Mouse (Mus musculus): ENCODE results near the gene AW011738. TPM values are rescaled to one million over a fixed set of nuclear protein-coding genes. Genes with fewer than 3 reads are reported as not detected.

AW011738 gene
- polyA plus RNA-seq, 1 experiment from 2014 or later, result 0.69 TPM

DNA sequence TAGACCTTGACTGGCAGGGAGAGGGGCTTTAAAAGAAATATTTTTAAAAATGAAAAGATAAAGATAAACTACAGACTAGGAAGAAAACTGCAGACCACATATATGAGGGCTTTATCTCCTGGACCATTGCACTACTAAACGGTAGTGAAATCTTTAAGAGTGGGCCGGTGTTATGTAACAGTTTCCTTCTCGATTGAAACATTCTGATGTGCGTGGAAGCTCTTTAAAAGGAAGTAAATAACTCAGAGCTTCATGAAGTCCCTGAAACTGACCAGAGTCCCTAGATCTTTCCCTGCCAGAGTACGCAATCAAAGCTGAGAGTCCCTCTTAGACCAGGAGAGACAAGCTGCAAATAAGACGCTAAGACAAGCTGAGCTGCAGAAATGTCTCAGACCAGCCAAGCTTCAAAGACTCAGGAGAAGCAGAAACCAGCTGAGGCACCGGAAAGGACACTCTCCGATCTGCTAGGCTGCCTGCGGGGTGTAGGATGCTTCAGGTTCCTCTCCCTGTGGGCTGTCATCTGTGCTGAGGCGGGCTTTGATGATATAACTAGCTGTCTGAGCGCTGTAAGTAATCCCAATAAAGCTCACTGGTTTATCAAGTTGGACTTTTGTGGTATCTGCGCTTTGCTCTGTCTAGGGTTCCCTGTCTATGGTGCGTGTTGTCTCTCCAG is 7.0 kb downstream of the AW011738 start:
- Histone ChIP-seq H3K4me2 (ENCODE audit: low read length) (no peak overlapping the region), H3K4me3 (ENCODE audit: low read depth, low read length) (no peak overlapping the region), H3K9me3 (ENCODE audit: control insufficient read depth, low read length) (no peaks in the 10 kb centered on the region), H3K9ac (ENCODE audit: low read length) (no peak overlapping the region), H3K4me1 (replicated peaks; ENCODE audit: control insufficient read depth, insufficient read depth, low read length) (no peaks in the 10 kb centered on the region), H3K27ac (ENCODE audit: low read depth) (no peak overlapping the region), H3K36me3 (ENCODE audit: control insufficient read depth, insufficient read depth, low read length) (no peaks in the 10 kb centered on the region), H3K27me3 (replicated peaks; ENCODE audit: control insufficient read depth, insufficient read depth, low read length) (peaks cover 8% of the 10 kb centered on the region)
- WGBS, result 67% methylated on average over 13 of the region's 13 CpGs
- ATAC-seq (replicated peaks; ENCODE audit: low FRiP score, low TSS enrichment, low read depth), result no peak
- no peak for DNase-seq (ENCODE audit: low spot score)

DNA sequence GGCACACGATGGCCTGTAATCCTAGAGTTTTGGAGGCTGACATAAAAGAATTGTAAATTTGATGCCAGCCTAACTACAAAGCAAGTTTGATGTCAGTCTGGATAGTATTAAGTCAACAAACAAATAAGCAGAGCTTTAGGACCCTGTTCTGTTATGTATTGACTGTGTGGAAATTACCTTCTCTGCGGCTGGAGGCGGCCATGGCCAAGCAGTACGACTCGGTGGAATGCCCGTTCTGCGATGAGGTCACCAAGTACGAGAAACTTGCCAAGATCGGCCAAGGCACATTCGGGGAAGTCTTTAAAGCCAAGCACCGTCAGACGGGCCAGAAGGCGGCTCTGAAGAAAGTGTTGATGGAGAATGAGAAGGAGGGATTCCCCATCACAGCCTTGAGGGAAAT is 10.0 kb downstream of the AW011738 start:
- no peaks in the 10 kb centered on the region for H3K27me3 ChIP-seq (replicated peaks; ENCODE audit: control insufficient read depth, insufficient read depth, low read length)
- H3K27ac ChIP-seq (ENCODE audit: low read depth), result no peak overlapping the region
- H3K4me2 ChIP-seq (ENCODE audit: low read length), result no peak overlapping the region
- no peaks in the 10 kb centered on the region for H3K9me3 ChIP-seq (ENCODE audit: control insufficient read depth, low read length)
- ATAC-seq (replicated peaks; ENCODE audit: low FRiP score, low TSS enrichment, low read depth) (no peak), DNase-seq (ENCODE audit: low spot score) (no peak)
- WGBS, result 91% methylated on average over 13 of the region's 13 CpGs
- H3K36me3 ChIP-seq (ENCODE audit: control insufficient read depth, insufficient read depth, low read length), result no peaks in the 10 kb centered on the region
- no peak overlapping the region for H3K4me3 ChIP-seq (ENCODE audit: low read depth, low read length)
- H3K4me1 ChIP-seq (replicated peaks; ENCODE audit: control insufficient read depth, insufficient read depth, low read length), result no peaks in the 10 kb centered on the region
- no peak overlapping the region for H3K9ac ChIP-seq (ENCODE audit: low read length)

DNA sequence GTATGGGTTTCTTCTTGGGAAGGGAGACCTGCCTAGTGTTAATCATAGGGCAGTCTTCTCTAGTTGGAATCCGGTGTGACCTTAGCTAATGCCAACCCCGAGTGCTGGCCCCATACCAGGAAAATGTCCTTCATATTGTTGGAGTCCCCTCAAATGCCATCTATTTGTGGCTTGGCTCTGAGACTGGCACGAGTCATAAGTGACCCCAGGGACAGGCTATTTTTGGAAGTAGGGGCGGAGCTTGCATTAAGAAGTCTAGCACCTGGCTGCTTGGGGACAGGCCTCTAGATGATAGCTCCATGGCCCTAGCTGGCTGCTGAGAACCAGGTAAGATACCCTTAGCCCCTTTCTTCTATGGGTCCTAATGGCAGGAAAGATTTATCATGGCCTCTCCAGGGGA is 12.5 kb downstream of the AW011738 start, which contains the start of gene Perm1:
Gene Perm1 (plus strand): TSS at position 220 of the 400 bp plus-strand sequence.
- Histone ChIP-seq H3K27ac (ENCODE audit: low read depth) (no peak within 1 kb of the TSS), H3K9ac (ENCODE audit: low read length) (no peak within 1 kb of the TSS), H3K4me1 (replicated peaks; ENCODE audit: control insufficient read depth, insufficient read depth, low read length) (no peaks in the 10 kb centered on the region), H3K9me3 (ENCODE audit: control insufficient read depth, low read length) (no peaks in the 10 kb centered on the region), H3K4me2 (ENCODE audit: low read length) (no peak within 1 kb of the TSS), H3K27me3 (replicated peaks; ENCODE audit: control insufficient read depth, insufficient read depth, low read length) (no peaks in the 10 kb centered on the region), H3K4me3 (ENCODE audit: low read depth, low read length) (no peak within 1 kb of the TSS), H3K36me3 (ENCODE audit: control insufficient read depth, insufficient read depth, low read length) (no peaks in the 10 kb centered on the region)
- ATAC-seq (replicated peaks; ENCODE audit: low FRiP score, low TSS enrichment, low read depth) (no peak), DNase-seq (ENCODE audit: low spot score) (no peak)
- WGBS, result 69% methylated on average over 4 of the region's 4 CpGs

DNA sequence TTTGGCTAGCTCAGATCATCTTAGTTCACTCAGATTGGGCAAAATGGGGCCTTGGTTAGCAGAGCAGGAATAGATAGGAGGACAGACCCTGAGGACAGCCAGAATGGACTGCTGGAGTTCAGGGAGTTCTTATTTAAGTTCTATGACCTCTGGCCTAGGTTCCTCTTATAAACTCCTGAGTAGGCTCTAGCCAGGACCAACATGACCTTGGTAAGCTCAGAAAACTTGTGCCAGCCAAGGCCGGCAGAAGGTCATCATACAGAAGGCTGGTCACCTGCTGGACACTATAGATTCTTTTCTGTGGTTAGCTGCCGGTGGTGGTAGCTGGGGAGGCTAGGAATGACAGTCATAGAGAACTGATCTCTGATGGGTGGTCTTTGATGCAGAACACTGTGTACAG is 13.1 kb downstream of the AW011738 start:
- ATAC-seq (replicated peaks; ENCODE audit: low FRiP score, low TSS enrichment, low read depth) (no peak), DNase-seq (ENCODE audit: low spot score) (no peak)
- Histone ChIP-seq H3K27ac (ENCODE audit: low read depth) (no peak overlapping the region), H3K36me3 (ENCODE audit: control insufficient read depth, insufficient read depth, low read length) (no peaks in the 10 kb centered on the region), H3K4me2 (ENCODE audit: low read length) (no peak overlapping the region), H3K9ac (ENCODE audit: low read length) (no peak overlapping the region), H3K27me3 (replicated peaks; ENCODE audit: control insufficient read depth, insufficient read depth, low read length) (no peaks in the 10 kb centered on the region), H3K4me1 (replicated peaks; ENCODE audit: control insufficient read depth, insufficient read depth, low read length) (no peaks in the 10 kb centered on the region), H3K4me3 (ENCODE audit: low read depth, low read length) (no peak overlapping the region), H3K9me3 (ENCODE audit: control insufficient read depth, low read length) (no peaks in the 10 kb centered on the region)
- WGBS, result 95% methylated on average over 2 of the region's 2 CpGs

DNA sequence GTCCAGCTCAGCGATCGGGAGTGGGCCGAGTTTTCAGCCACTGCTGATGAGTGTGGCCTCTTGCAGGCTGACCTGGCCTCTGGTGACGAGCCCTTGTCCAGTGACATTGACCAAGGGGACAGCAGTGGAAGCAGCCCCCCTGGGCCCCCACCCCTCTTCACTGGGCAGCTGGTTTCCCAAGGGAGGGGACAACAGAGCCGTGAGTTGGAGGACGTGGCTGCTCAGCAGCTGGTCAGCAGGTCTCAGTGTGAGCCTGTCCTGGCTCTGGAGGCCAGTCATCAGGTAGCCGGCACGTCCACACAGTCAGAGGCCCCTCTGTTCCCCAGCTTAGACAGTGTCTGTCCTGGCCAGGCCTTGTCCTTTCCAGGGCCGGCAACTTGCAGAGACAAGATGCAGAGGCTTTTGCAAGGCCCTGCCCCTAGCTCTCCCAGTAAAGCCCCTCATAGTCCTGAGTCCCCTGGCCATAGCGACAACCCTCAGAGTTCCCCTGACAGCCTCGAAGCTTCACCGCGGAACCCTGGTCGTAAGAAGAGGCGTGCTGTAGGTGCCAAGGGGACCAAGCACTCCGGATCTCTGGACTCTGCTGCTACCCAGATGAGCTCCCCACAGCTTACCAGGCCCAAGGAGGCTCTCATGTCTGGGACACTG is 14.0 kb downstream of the AW011738 start:
- H3K27ac ChIP-seq (ENCODE audit: low read depth), result no peak overlapping the region
- ATAC-seq (replicated peaks; ENCODE audit: low FRiP score, low TSS enrichment, low read depth) (no peak), DNase-seq (ENCODE audit: low spot score) (no peak)
- 78% methylated on average over 16 of the region's 16 CpGs for WGBS
- H3K36me3 ChIP-seq (ENCODE audit: control insufficient read depth, insufficient read depth, low read length), result peaks cover 3% of the 10 kb centered on the region; the same call in 1 of the 2 replicates
- H3K9me3 ChIP-seq (ENCODE audit: control insufficient read depth, low read length), result no peaks in the 10 kb centered on the region
- no peak overlapping the region for H3K9ac ChIP-seq (ENCODE audit: low read length)
- H3K4me2 ChIP-seq (ENCODE audit: low read length), result no peak overlapping the region
- H3K4me3 ChIP-seq (ENCODE audit: low read depth, low read length), result no peak overlapping the region
- no peaks in the 10 kb centered on the region for H3K4me1 ChIP-seq (replicated peaks; ENCODE audit: control insufficient read depth, insufficient read depth, low read length)
- H3K27me3 ChIP-seq (replicated peaks; ENCODE audit: control insufficient read depth, insufficient read depth, low read length), result no peaks in the 10 kb centered on the region

DNA sequence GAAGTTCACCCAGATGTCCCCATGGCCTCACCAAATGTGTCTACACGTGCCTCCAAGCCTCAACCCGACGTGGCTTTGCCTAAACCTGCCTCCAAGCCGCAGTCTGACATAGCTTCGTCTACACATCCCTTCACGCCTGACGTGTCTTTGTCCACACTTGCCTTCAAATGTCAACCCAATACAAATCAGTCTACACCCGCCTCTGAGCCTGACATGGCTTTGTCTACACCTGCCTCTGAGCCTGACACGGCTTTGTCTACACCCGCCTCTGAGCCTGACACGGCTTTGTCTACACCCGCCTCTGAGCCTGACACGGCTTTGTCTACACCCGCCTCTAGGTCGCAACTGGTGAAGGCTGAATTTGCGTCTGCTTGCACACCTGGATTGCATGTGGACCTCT is 14.7 kb downstream of the AW011738 start:
- Histone ChIP-seq H3K9ac (ENCODE audit: low read length) (no peak overlapping the region), H3K4me3 (ENCODE audit: low read depth, low read length) (no peak overlapping the region), H3K27me3 (replicated peaks; ENCODE audit: control insufficient read depth, insufficient read depth, low read length) (no peaks in the 10 kb centered on the region), H3K9me3 (ENCODE audit: control insufficient read depth, low read length) (no peaks in the 10 kb centered on the region), H3K36me3 (ENCODE audit: control insufficient read depth, insufficient read depth, low read length) (peaks cover 9% of the 10 kb centered on the region; the same call in 1 of the 2 replicates), H3K4me2 (ENCODE audit: low read length) (no peak overlapping the region), H3K27ac (ENCODE audit: low read depth) (no peak overlapping the region), H3K4me1 (replicated peaks; ENCODE audit: control insufficient read depth, insufficient read depth, low read length) (no peaks in the 10 kb centered on the region)
- WGBS, result 86% methylated on average over 14 of the region's 16 CpGs
- DNase-seq (ENCODE audit: low spot score), result no peak
- no peak for ATAC-seq (replicated peaks; ENCODE audit: low FRiP score, low TSS enrichment, low read depth)

DNA sequence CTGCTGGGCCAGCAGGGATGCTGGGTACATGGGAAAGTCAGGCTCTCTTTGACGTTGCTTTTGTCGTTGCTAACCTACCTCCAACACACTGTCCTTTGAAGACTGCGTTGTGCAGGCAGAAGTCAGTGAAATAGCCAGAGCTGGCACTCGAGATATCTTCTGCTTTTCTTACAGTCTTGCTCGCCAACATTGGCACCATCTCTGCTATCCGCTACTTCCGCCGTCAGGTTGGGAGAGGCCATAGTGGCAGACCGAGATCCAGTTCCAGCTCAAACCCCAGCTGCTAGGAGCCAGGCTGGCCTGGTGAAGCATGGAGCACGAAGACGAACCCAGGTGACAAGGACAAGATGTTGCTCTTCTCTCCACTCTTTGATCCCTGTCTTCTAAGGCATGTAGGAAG is 16.8 kb downstream of the AW011738 start:
- H3K27ac ChIP-seq (ENCODE audit: low read depth), result no peak overlapping the region
- H3K4me1 ChIP-seq (replicated peaks; ENCODE audit: control insufficient read depth, insufficient read depth, low read length), result no peaks in the 10 kb centered on the region
- 90% methylated on average over 11 of the region's 11 CpGs for WGBS
- H3K36me3 ChIP-seq (ENCODE audit: control insufficient read depth, insufficient read depth, low read length), result peaks cover 10% of the 10 kb centered on the region; the same call in 1 of the 2 replicates
- no peak overlapping the region for H3K4me2 ChIP-seq (ENCODE audit: low read length)
- no peak overlapping the region for H3K4me3 ChIP-seq (ENCODE audit: low read depth, low read length)
- ATAC-seq (replicated peaks; ENCODE audit: low FRiP score, low TSS enrichment, low read depth) (no peak), DNase-seq (ENCODE audit: low spot score) (no peak)
- no peaks in the 10 kb centered on the region for H3K9me3 ChIP-seq (ENCODE audit: control insufficient read depth, low read length)
- no peak overlapping the region for H3K9ac ChIP-seq (ENCODE audit: low read length)
- H3K27me3 ChIP-seq (replicated peaks; ENCODE audit: control insufficient read depth, insufficient read depth, low read length), result no peaks in the 10 kb centered on the region

DNA sequence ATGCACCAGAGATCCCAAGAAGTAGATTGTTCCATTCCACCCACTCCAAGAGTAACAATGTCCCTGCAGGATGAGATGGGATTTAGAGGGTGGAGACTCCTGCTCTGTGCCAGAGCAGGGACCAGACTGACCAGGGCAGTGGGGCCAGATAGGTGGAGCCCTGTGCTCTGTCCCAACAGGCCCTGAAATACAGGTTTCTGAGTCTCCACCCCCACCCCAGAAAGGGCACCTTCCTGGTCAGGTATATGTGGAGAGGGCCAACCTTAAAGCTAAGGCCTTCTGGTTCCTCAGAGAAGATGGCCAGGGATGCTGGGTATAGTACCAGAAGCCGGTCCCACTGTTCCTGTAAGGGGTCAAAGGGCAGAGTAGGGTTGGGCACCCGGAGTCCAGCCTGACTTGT is 21.2 kb downstream of the AW011738 start:
- no peaks in the 10 kb centered on the region for H3K27me3 ChIP-seq (replicated peaks; ENCODE audit: control insufficient read depth, insufficient read depth, low read length)
- DNase-seq (ENCODE audit: low spot score), result no peak
- peaks cover 13% of the 10 kb centered on the region for H3K36me3 ChIP-seq (ENCODE audit: control insufficient read depth, insufficient read depth, low read length)
- H3K27ac ChIP-seq (ENCODE audit: low read depth), result no peak overlapping the region
- no peak overlapping the region for H3K4me3 ChIP-seq (ENCODE audit: low read depth, low read length)
- H3K4me1 ChIP-seq (replicated peaks; ENCODE audit: control insufficient read depth, insufficient read depth, low read length), result peaks cover 8% of the 10 kb centered on the region; the same call in 1 of the 2 replicates
- no peaks in the 10 kb centered on the region for H3K9me3 ChIP-seq (ENCODE audit: control insufficient read depth, low read length)
- H3K4me2 ChIP-seq (ENCODE audit: low read length), result no peak overlapping the region
- H3K9ac ChIP-seq (ENCODE audit: low read length), result no peak overlapping the region
- WGBS, result 87% methylated on average over 2 of the region's 2 CpGs
- no peak for ATAC-seq (replicated peaks; ENCODE audit: low FRiP score, low TSS enrichment, low read depth)
